Mouse (Mus musculus): ENCODE measurements around the gene Cipc.

DNA sequence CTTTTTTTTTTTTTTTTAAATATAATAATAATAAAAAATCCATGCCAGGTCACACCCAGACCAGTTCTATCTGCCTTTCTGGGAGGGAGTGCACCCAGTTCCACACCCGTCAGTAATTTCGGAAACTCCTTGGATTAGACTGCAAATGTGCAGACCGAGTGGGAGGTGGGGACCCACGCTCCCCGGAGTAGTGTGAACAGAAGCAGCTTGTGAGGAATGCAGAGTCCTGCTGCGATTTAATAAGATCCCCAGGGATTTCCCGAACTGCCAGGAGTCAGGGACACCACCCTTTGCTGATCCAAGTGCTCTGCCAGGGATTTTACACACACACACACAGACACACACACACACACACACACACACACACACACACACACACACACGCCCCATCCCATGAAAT, 26.9 kb downstream of the Cipc start:
- TF ChIP-seq POLR2AphosphoS5 (IDR thresholded peaks at IDR 0.05; ENCODE audit: insufficient replicate concordance, low read depth, low read length) (no peak), CTCF (IDR thresholded peaks at IDR 0.05; ENCODE audit: low read depth, low read length) (no peak), GATA1 (IDR thresholded peaks at IDR 0.05; ENCODE audit: borderline replicate concordance, low read length) (no peak), TAL1 (conservative IDR thresholded peaks at IDR 0.05; ENCODE audit: low read depth, low read length) (no peak)
